Mouse (Mus musculus): Measurements from ENCODE around the gene Pkn2. TPM values are rescaled to one million over a fixed set of nuclear protein-coding genes. Genes with fewer than 3 reads are reported as not detected.

Gene Pkn2
- total and polyA plus RNA-seq, 3 experiments: 33.5 to 38.8 (median 34.7) TPM

- H3K27me3 ChIP-seq (ENCODE audit: control insufficient read depth in 1 of 2, insufficient read depth in 2 of 2, low read length in 2 of 2): no peaks in the 10 kb centered on the region
- TF ChIP-seq MYC (IDR thresholded peaks at IDR 0.05; ENCODE audit: low read depth, low read length) (no peak), MXI1 (IDR thresholded peaks at IDR 0.05; ENCODE audit: low read depth, low read length) (no peak), CHD1 (IDR thresholded peaks at IDR 0.05; ENCODE audit: low read depth, low read length) (no peak), BHLHE40 (IDR thresholded peaks at IDR 0.05; ENCODE audit: borderline replicate concordance, low read depth, low read length) (no peak)
- H3K4me3 ChIP-seq (ENCODE audit: control insufficient read depth in 1 of 2, insufficient read depth in 1 of 2, low read depth in 2 of 2, low read length in 2 of 2): no peak overlapping the region
- H3K4me1 ChIP-seq (ENCODE audit: control insufficient read depth in 1 of 2, insufficient read depth in 2 of 2, low read length in 2 of 2): peaks cover 3 to 16% of the 10 kb centered on the region in 2 experiments
- H3K36me3 ChIP-seq (ENCODE audit: control insufficient read depth in 1 of 2, insufficient read depth in 2 of 2, low read length in 2 of 2): peaks cover 0 to 13% of the 10 kb centered on the region in 2 experiments; a peak in 2 of 4 replicates
- no peak overlapping the region for H3K9ac ChIP-seq (ENCODE audit: control insufficient read depth, low read depth, low read length, poor library complexity, severe bottlenecking)
- no peaks in the 10 kb centered on the region for H3K79me2 ChIP-seq (ENCODE audit: control insufficient read depth, insufficient read depth, low read length, poor library complexity)
- no peak overlapping the region for H3K27ac ChIP-seq (ENCODE audit: control insufficient read depth, low read depth, low read length)
- no peak for DNase-seq (ENCODE audit: low read depth, low spot score)
- no peaks in the 10 kb centered on the region for H3K9me3 ChIP-seq (replicated peaks; ENCODE audit: insufficient read depth, low read length)
These were observed 126.5 kb downstream of the Pkn2 start for GRCm38 (mm10) chr3:142755132-142755867.

- no peak for DNase-seq (ENCODE audit: low read depth, low spot score)
- Histone ChIP-seq H3K4me1 (ENCODE audit: control insufficient read depth in 1 of 2, insufficient read depth in 2 of 2, low read length in 2 of 2) (no peaks in the 10 kb centered on the region), H3K4me3 (ENCODE audit: control insufficient read depth in 1 of 2, insufficient read depth in 1 of 2, low read depth in 2 of 2, low read length in 2 of 2) (no peak overlapping the region), H3K9ac (ENCODE audit: control insufficient read depth, low read depth, low read length, poor library complexity, severe bottlenecking) (no peak overlapping the region), H3K36me3 (ENCODE audit: control insufficient read depth in 1 of 2, insufficient read depth in 2 of 2, low read length in 2 of 2) (no peaks in the 10 kb centered on the region), H3K27me3 (ENCODE audit: control insufficient read depth in 1 of 2, insufficient read depth in 2 of 2, low read length in 2 of 2) (no peaks in the 10 kb centered on the region), H3K79me2 (ENCODE audit: control insufficient read depth, insufficient read depth, low read length, poor library complexity) (no peaks in the 10 kb centered on the region), H3K27ac (ENCODE audit: control insufficient read depth, low read depth, low read length) (no peak overlapping the region), H3K9me3 (replicated peaks; ENCODE audit: insufficient read depth, low read length) (no peaks in the 10 kb centered on the region)
- no peak for TF ChIP-seq ZKSCAN1 (IDR thresholded peaks at IDR 0.05; ENCODE audit: low read depth, low read length)
- TF ChIP-seq MXI1 (IDR thresholded peaks at IDR 0.05; ENCODE audit: low read depth, low read length): no peak
- no peak for TF ChIP-seq JUND (IDR thresholded peaks at IDR 0.05; ENCODE audit: low read depth, low read length)
- no peak for TF ChIP-seq TAL1 (IDR thresholded peaks at IDR 0.05; ENCODE audit: low read length)
- no peak for TF ChIP-seq ZMIZ1 (IDR thresholded peaks at IDR 0.05; ENCODE audit: low read depth, low read length)
- TF ChIP-seq POLR2A (IDR thresholded peaks at IDR 0.05; ENCODE audit: control insufficient read depth in 1 of 2, insufficient read depth in 1 of 2, low read depth in 1 of 2, low read length in 2 of 2, poor library complexity in 1 of 2): no peak
- no peak for TF ChIP-seq MYC (IDR thresholded peaks at IDR 0.05; ENCODE audit: low read depth, low read length)
- TF ChIP-seq MEF2A (IDR thresholded peaks at IDR 0.05; ENCODE audit: extremely low read depth, insufficient replicate concordance, low read depth, low read length, poor library complexity, severe bottlenecking): no peak
- TF ChIP-seq MAZ (IDR thresholded peaks at IDR 0.05; ENCODE audit: low read depth, low read length): no peak
These were observed 132.7 kb downstream of the Pkn2 start for GRCm38 (mm10) chr3:142749131-142749530.

- H3K36me3 ChIP-seq (ENCODE audit: control insufficient read depth in 1 of 2, insufficient read depth in 2 of 2, low read length in 2 of 2): no peaks in the 10 kb centered on the region
- H3K27ac ChIP-seq (ENCODE audit: control insufficient read depth, low read depth, low read length): no peak overlapping the region
- no peaks in the 10 kb centered on the region for H3K4me1 ChIP-seq (ENCODE audit: control insufficient read depth in 1 of 2, insufficient read depth in 2 of 2, low read length in 2 of 2)
- no peaks in the 10 kb centered on the region for H3K79me2 ChIP-seq (ENCODE audit: control insufficient read depth, insufficient read depth, low read length, poor library complexity)
- no peak for DNase-seq (ENCODE audit: low read depth, low spot score)
- no peaks in the 10 kb centered on the region for H3K9me3 ChIP-seq (replicated peaks; ENCODE audit: insufficient read depth, low read length)
- no peak overlapping the region for H3K9ac ChIP-seq (ENCODE audit: control insufficient read depth, low read depth, low read length, poor library complexity, severe bottlenecking)
- TF ChIP-seq MAX (IDR thresholded peaks at IDR 0.05; ENCODE audit: low read length): no peak
- TF ChIP-seq RCOR1 (IDR thresholded peaks at IDR 0.05; ENCODE audit: low read depth, low read length): no peak
- no peak for TF ChIP-seq GATA1 (IDR thresholded peaks at IDR 0.05; ENCODE audit: low read depth, low read length)
- TF ChIP-seq UBTF (IDR thresholded peaks at IDR 0.05; ENCODE audit: borderline replicate concordance, insufficient read depth, low read depth, low read length): no peak
- no peak for TF ChIP-seq ZC3H11A (IDR thresholded peaks at IDR 0.05; ENCODE audit: low read depth, low read length)
- no peak for TF ChIP-seq ELF1 (IDR thresholded peaks at IDR 0.05; ENCODE audit: low read depth, low read length)
- TF ChIP-seq KAT2A (conservative IDR thresholded peaks at IDR 0.05; ENCODE audit: low read depth, low read length): no peak
- no peak for TF ChIP-seq POLR2A (IDR thresholded peaks at IDR 0.05; ENCODE audit: control insufficient read depth in 1 of 2, insufficient read depth in 1 of 2, low read depth in 1 of 2, low read length in 2 of 2, poor library complexity in 1 of 2)
- no peak for TF ChIP-seq SMC3 (IDR thresholded peaks at IDR 0.05; ENCODE audit: low read depth, low read length)
- no peak for TF ChIP-seq NELFE (IDR thresholded peaks at IDR 0.05; ENCODE audit: low read depth, low read length)
- no peak overlapping the region for H3K4me3 ChIP-seq (ENCODE audit: control insufficient read depth in 1 of 2, insufficient read depth in 1 of 2, low read depth in 2 of 2, low read length in 2 of 2)
- no peaks in the 10 kb centered on the region for H3K27me3 ChIP-seq (ENCODE audit: control insufficient read depth in 1 of 2, insufficient read depth in 2 of 2, low read length in 2 of 2)
These were observed 134.1 kb downstream of the Pkn2 start for GRCm38 (mm10) chr3:142747673-142748072.

Measured in MEL (cell line).